Mouse (Mus musculus) thymus, postnatal 0 days (tissue): ENCODE results near the gene Prodh2. TPM values are rescaled to one million over a fixed set of nuclear protein-coding genes. Genes with fewer than 3 reads are reported as not detected.

Experiments used
- DNase-seq: peaks from one replicate; pipeline ENCODE4 v3.0.0-alpha.2; 2015; ENCODE audit warnings: low spot score
- polyA plus RNA-seq: library from polyadenylated mRNA; unstranded; fragments of >200 nt; fragmentation: Nextera tagmentation; extraction: Ambion mirVana; gene quantifications from 2 replicates; pipeline ENCODE4 v1.2.1, GENCODE M21; 2015

The Prodh2 gene
- polyA plus RNA-seq, 1 experiment from 2014 or later, result not detected

- no peak for DNase-seq
These were observed 47.1 kb downstream of the Prodh2 start for GRCm38 (mm10) chr7:30540572-30540971.

- DNase-seq, result no peak
These were observed 50.9 kb downstream of the Prodh2 start for GRCm38 (mm10) chr7:30544327-30544726.

GRCm38 (mm10) chr7:30549880-30550279, 56.5 kb downstream of the Prodh2 start:
- DNase-seq, result no peak

- DNase-seq, result no peak
These were observed 57.2 kb downstream of the Prodh2 start for GRCm38 (mm10) chr7:30550603-30551002.

- no peak for DNase-seq
These were observed 58.2 kb downstream of the Prodh2 start for GRCm38 (mm10) chr7:30551445-30552101.

- DNase-seq, result peak; percentile 98
These were observed 58.9 kb downstream of the Prodh2 start, which contains the start of the genes Hspb6 and Proser3 for GRCm38 (mm10) chr7:30552102-30553020. Gene Hspb6, plus strand, starts transcription at chr7:30552178. Gene Proser3, minus strand, starts transcription at chr7:30552299.

GRCm38 (mm10) chr7:30553021-30553589, 59.7 kb downstream of the Prodh2 start:
- DNase-seq, result peak; percentile 33

- DNase-seq, result no peak
These were observed 60.6 kb downstream of the Prodh2 start for GRCm38 (mm10) chr7:30553810-30554584.

GRCm38 (mm10) chr7:30556894-30557536, 63.6 kb downstream of the Prodh2 start:
- DNase-seq, result peak; percentile 31

GRCm38 (mm10) chr7:30557901-30558514, 64.6 kb downstream of the Prodh2 start:
- no peak for DNase-seq

GRCm38 (mm10) chr7:30558656-30559442, 65.4 kb downstream of the Prodh2 start:
- peak; percentile 16 for DNase-seq

- peak; percentile 96 for DNase-seq
These were observed 66.1 kb downstream of the Prodh2 start, which contains the start of gene Lin37 for GRCm38 (mm10) chr7:30559443-30559954. Gene Lin37, minus strand, starts transcription at chr7:30559838.

GRCm38 (mm10) chr7:30560296-30560695, 66.9 kb downstream of the Prodh2 start:
- DNase-seq, result no peak

- no peak for DNase-seq
These were observed 69.2 kb downstream of the Prodh2 start for GRCm38 (mm10) chr7:30562526-30563116.
